Mouse (Mus musculus) G1E (cell line): ENCODE data around the gene Olfr1490.
"Not testable (repeated sequence)": the region's sequence is repeated elsewhere in the genome, so short reads cannot be mapped to it uniquely, and the experiment has no call there.

ENCODE experiments used
- CTCF ChIP-seq: IDR thresholded peaks from 2 replicates; pipeline ENCODE4 v1.5.1; 2012; ENCODE audit warnings: low read depth, low read length, inconsistent platforms, mixed read lengths
- GATA1 ChIP-seq: IDR thresholded peaks from 2 replicates; pipeline ENCODE4 v1.6.1; 2012; ENCODE audit warnings: borderline replicate concordance, low read length, inconsistent platforms, mixed read lengths
- TAL1 ChIP-seq: conservative IDR thresholded peaks from 2 replicates; pipeline ENCODE4 v1.6.1; 2012; ENCODE audit warnings: low read depth, low read length, inconsistent platforms, mixed read lengths

- not testable (repeated sequence) for TF ChIP-seq CTCF, GATA1, TAL1
Measured at GRCm38 (mm10) chr19:13617075-13617474, 33.8 kb upstream of the Olfr1490 start, which contains the start of gene Olfr1487.
